Mouse (Mus musculus) intestine, embryonic 16.5 days (tissue): ENCODE results near the gene Pdcd4. TPM values are rescaled to one million over a fixed set of nuclear protein-coding genes. Genes with fewer than 3 reads are reported as not detected.
A peak's percentile ranks its signal among the peaks of the same experiment; 100 is the strongest.

Source experiments
- ATAC-seq: fragments of 200-750 bp; cut with Nextera tagmentation; 2 replicates; pipeline ENCODE4 v1.8.0; 2017; ENCODE audit warnings: moderate TSS enrichment, moderate library complexity
- H3K27ac ChIP-seq: fragments of 300-500 bp; sonication (generic); 2 replicates; pipeline ENCODE4 v1.5.1; 2014; ENCODE audit warnings: mild to moderate bottlenecking, low read length
- H3K27me3 ChIP-seq: fragments of 300-500 bp; sonication (generic); replicated peaks from 2 replicates; pipeline ENCODE4 v1.6.1; 2014; ENCODE audit warnings: low read length, control low read depth, mixed read lengths; ENCODE audit not compliant: control insufficient read depth, insufficient read depth
- H3K36me3 ChIP-seq: fragments of 300-500 bp; sonication (generic); 2 replicates; pipeline ENCODE4 v1.6.1; 2014; ENCODE audit warnings: low read length, control low read depth; ENCODE audit not compliant: control insufficient read depth, insufficient read depth
- H3K4me1 ChIP-seq: fragments of 300-500 bp; sonication (generic); 2 replicates; pipeline ENCODE4 v1.6.1; 2014; ENCODE audit warnings: low read length, control low read depth, mixed read lengths; ENCODE audit not compliant: control insufficient read depth, insufficient read depth
- H3K4me2 ChIP-seq: fragments of 300-500 bp; sonication (generic); 2 replicates; pipeline ENCODE4 v1.6.1; 2014; ENCODE audit warnings: low read depth, low read length, control low read depth
- H3K4me3 ChIP-seq: fragments of 300-500 bp; sonication (generic); 2 replicates; pipeline ENCODE4 v1.5.1; 2014; ENCODE audit warnings: mild to moderate bottlenecking, low read length
- H3K9ac ChIP-seq: fragments of 300-500 bp; sonication (generic); 2 replicates; pipeline ENCODE4 v1.6.1; 2014; ENCODE audit warnings: low read depth, low read length
- H3K9me3 ChIP-seq: fragments of 300-500 bp; sonication (generic); 2 replicates; pipeline ENCODE4 v1.6.1; 2016; ENCODE audit warnings: low read length, control low read depth; ENCODE audit not compliant: control insufficient read depth
- WGBS: fragments of 180-500 bp; shearing (Covaris S2); extraction: QIAGEN DNeasy Blood & Tissue Kit; methylation state at CpG from one replicate; pipeline ENCODE4 v1.1.7; 2014; 5-methylcytosine and 5-hydroxymethylcytosine counted together
- polyA plus RNA-seq: library from polyadenylated mRNA; unstranded; fragments of >200 nt; fragmentation: Nextera tagmentation; extraction: Ambion mirVana; gene quantifications from 2 replicates; pipeline ENCODE4 v1.2.1, GENCODE M21; 2015

Gene Pdcd4
- polyA plus RNA-seq, 1 experiment from 2014 or later, result 65.7 TPM

DNA sequence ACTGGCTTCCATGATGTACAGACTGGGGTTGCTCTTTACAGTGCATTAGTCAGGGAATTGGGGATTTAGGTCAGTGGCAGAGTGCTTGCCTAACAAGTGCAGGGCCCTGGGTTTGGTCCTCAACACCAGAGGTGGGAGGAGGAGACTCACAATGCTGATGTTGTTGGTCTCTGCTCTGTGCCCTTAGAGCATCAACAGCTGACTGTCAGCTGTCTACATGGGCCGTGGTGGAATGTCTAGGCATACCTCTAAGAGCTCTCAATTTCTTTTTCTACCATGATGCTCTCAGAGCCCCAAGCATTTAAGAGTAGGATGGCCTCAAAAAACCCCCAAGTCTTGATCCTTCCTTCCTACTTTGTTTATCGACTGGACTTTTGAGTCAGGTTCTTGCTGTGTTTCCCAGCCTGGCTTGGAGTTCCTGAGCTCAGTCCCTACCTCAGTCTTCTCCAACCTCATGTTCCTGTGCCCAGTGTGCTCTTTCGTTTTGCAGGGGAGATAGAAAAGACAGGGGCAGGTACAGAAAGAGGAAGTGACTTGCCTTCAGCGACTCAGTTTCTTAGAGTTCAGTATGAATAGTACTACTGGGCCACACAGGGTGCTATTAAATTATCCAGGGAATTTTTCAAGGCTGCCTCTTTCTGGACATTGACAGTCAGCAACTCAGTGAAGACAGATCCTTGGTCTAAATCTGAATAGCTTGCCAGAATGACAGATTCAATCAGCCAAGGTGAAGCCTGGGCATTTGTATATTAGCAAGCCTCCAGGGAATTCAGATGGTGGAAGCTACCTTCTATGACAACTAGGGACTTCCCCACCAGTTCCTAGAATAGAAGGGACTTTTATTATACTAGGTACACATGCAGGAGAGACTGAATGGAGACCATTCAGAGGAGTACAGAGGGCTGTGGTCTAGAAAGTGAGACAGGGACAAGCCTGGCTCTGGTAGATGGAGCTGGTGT lies 22.3 kb upstream of the Pdcd4 start:
- WGBS, result 77% methylated on average over 4 of the region's 4 CpGs
- Histone ChIP-seq H3K27me3 (no peaks in the 10 kb centered on the region), H3K36me3 (no peaks in the 10 kb centered on the region), H3K27ac (no peak overlapping the region), H3K4me1 (peaks cover 12% of the 10 kb centered on the region), H3K9me3 (no peaks in the 10 kb centered on the region), H3K4me3 (no peak overlapping the region), H3K4me2 (no peak overlapping the region), H3K9ac (no peak overlapping the region)
- no peak for ATAC-seq

GRCm38 (mm10) chr19:53870568-53870967 lies 21.5 kb upstream of the Pdcd4 start:
- WGBS, result 71% methylated on average over 2 of the region's 2 CpGs
- H3K9me3 ChIP-seq, result no peaks in the 10 kb centered on the region
- no peaks in the 10 kb centered on the region for H3K36me3 ChIP-seq
- H3K4me2 ChIP-seq, result no peak overlapping the region
- ATAC-seq, result no peak
- no peaks in the 10 kb centered on the region for H3K27me3 ChIP-seq
- no peak overlapping the region for H3K27ac ChIP-seq
- H3K4me3 ChIP-seq, result no peak overlapping the region
- peaks cover 12% of the 10 kb centered on the region for H3K4me1 ChIP-seq
- H3K9ac ChIP-seq, result 0 out of 2 replicates have a peak overlapping the region, but pooled peaks have one; percentile 17

DNA sequence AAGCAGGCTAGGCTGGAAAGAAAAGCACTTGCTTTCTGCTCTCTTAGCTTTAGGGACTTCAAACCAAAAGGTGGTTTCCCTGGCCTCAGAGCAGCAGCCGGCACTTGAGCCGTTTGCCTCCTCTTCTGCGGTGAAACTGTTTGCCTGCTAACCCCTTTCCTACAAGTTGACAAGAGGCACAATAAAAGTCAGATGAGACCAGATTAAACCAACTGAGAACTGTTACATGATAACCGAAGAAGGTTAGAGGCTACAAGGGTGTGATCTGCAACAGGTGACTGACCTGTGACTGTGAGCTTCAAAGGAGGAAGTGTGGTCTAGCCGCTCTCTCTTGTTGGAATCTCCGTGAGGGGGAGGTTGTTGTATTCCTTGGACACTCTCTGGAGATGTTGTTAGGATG lies 20.5 kb upstream of the Pdcd4 start:
- peak; percentile 35; the same call in 1 of the 2 replicates for ATAC-seq
- 66% methylated on average over 6 of the region's 6 CpGs for WGBS

DNA sequence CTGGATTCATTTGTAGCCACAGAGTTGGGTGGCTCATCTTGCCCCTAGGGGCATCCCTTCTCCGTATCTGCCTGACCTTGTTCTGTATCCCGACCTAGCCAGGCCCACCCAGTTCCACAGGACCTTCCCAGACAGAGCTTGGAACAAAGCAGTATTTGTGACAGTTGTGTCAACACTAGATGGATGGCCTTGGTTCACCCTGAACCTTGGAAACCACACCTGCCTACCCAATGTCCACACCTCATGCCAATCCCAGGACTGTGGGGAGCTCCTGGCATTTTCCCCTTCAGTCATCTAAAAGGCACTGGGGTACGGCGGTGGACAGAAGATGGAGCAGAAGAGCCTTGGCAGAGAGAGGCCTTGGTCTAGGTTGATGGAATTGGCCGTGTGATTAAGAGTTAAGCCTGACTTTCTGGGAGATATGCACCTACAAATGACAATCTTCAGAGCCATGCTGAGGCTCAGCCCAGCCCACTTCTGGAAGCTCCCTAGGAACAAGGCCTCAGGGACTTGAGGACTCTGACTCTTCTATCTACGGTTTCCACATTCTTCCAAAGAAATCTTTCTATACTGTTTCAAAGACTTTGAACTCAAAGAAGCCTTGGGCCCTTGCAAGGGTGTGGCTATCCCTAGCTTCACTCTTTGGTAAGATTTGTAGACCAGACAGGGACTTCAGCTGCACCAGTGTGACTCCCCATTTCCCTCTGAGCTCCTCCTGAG lies 18.9 kb upstream of the Pdcd4 start:
- Histone ChIP-seq H3K36me3 (no peaks in the 10 kb centered on the region), H3K4me3 (no peak overlapping the region), H3K4me1 (peaks cover 12% of the 10 kb centered on the region), H3K27ac (peak overlapping the region; percentile 81), H3K27me3 (no peaks in the 10 kb centered on the region), H3K9ac (no peak overlapping the region), H3K4me2 (no peak overlapping the region), H3K9me3 (no peaks in the 10 kb centered on the region)
- WGBS, result 67% methylated on average over 6 of the region's 6 CpGs
- ATAC-seq, result peak; percentile 74

More for the DNA sequence above, 20.5 kb upstream of the Pdcd4 start:
- H3K27ac ChIP-seq, result peak overlapping the region; percentile 38
- peak overlapping the region; percentile 17; the same call in 1 of the 2 replicates for H3K9ac ChIP-seq
- H3K4me2 ChIP-seq, result no peak overlapping the region
- no peaks in the 10 kb centered on the region for H3K36me3 ChIP-seq
- H3K27me3 ChIP-seq, result no peaks in the 10 kb centered on the region
- no peak overlapping the region for H3K4me3 ChIP-seq
- H3K4me1 ChIP-seq, result peaks cover 12% of the 10 kb centered on the region
- H3K9me3 ChIP-seq, result no peaks in the 10 kb centered on the region

DNA sequence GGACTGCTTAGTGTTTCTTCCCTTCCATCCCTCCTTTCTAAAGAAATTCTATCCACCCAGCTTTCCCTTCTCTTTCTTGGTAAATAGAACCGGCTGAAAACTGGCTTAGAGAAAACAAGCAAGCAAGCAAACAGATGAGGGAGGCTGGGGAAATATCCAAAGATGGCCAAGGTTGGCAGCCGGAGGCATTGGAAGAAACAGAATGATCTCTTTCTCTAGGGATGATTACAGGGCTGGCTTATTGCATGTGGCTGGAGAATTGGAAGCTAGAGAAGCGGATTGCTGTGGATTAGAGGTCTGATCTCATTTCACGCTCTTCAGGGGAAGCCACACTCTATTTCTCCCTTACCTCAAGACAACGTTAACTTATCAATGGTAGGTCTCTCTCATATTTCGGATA lies 16.8 kb upstream of the Pdcd4 start:
- no peak overlapping the region for H3K4me3 ChIP-seq
- H3K9me3 ChIP-seq, result no peaks in the 10 kb centered on the region
- H3K27ac ChIP-seq, result no peak overlapping the region
- H3K9ac ChIP-seq, result no peak overlapping the region
- 79% methylated on average over 6 of the region's 6 CpGs for WGBS
- no peak for ATAC-seq
- no peaks in the 10 kb centered on the region for H3K36me3 ChIP-seq
- H3K4me1 ChIP-seq, result peaks cover 12% of the 10 kb centered on the region
- H3K27me3 ChIP-seq, result no peaks in the 10 kb centered on the region
- H3K4me2 ChIP-seq, result no peak overlapping the region

GRCm38 (mm10) chr19:53877779-53878178 lies 14.3 kb upstream of the Pdcd4 start:
- no peak overlapping the region for H3K9ac ChIP-seq
- H3K4me1 ChIP-seq, result peaks cover 8% of the 10 kb centered on the region
- no peak overlapping the region for H3K27ac ChIP-seq
- H3K4me2 ChIP-seq, result no peak overlapping the region
- no peaks in the 10 kb centered on the region for H3K27me3 ChIP-seq
- 62% methylated on average over 1 of the region's 1 CpGs for WGBS
- no peak overlapping the region for H3K4me3 ChIP-seq
- H3K36me3 ChIP-seq, result no peaks in the 10 kb centered on the region
- ATAC-seq, result no peak
- H3K9me3 ChIP-seq, result no peaks in the 10 kb centered on the region

DNA sequence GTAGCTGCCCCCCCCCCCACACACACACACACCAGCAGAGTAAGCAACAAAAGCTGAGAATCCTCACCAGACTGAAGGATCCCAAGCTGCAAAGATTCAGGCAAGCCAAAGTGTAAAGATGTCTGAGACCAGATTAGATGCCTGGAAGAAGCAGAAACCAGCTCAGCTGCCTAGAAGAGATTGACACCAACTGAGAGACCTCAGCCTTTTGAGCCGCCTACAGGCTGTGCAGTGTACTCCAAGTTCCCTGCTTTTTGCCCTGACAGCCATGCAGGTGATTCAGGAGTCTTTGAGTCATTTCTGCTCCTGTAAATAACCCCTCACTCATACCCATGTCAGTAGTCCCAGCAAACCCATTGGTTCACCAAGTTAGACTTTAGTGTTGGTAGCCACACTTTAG lies 11.6 kb upstream of the Pdcd4 start:
- 87% methylated on average over 1 of the region's 1 CpGs for WGBS
- no peaks in the 10 kb centered on the region for H3K36me3 ChIP-seq
- H3K27ac ChIP-seq, result no peak overlapping the region
- no peak overlapping the region for H3K9ac ChIP-seq
- H3K4me3 ChIP-seq, result no peak overlapping the region
- H3K27me3 ChIP-seq, result no peaks in the 10 kb centered on the region
- H3K9me3 ChIP-seq, result no peaks in the 10 kb centered on the region
- no peak overlapping the region for H3K4me2 ChIP-seq
- no peak for ATAC-seq
- H3K4me1 ChIP-seq, result no peaks in the 10 kb centered on the region

GRCm38 (mm10) chr19:53881786-53882185 lies 10.2 kb upstream of the Pdcd4 start:
- WGBS, result 68% methylated on average over 5 of the region's 5 CpGs
- Histone ChIP-seq H3K9me3 (no peaks in the 10 kb centered on the region), H3K9ac (no peak overlapping the region), H3K4me1 (no peaks in the 10 kb centered on the region), H3K4me3 (no peak overlapping the region), H3K4me2 (no peak overlapping the region), H3K27ac (no peak overlapping the region), H3K36me3 (no peaks in the 10 kb centered on the region), H3K27me3 (no peaks in the 10 kb centered on the region)
- ATAC-seq, result no peak

DNA sequence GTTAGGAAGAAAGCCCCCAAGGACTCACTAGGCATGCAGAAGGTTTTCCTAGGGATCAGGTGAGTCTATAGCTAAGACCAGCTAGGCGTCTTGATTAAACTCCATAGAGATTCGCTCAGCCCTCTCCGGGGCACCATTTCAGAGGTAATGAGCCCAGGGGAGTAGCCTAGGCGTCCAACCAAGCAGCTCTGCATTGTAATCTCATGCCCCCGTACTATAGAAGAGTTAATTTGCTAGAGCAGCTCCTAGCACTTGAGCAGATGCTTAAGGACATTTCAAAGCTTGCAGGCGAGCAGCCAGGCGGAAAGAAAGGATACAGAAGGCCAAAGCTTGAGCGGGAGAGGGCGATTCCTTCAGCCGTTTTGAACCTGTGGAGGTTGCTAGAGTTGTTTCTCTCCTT lies 6.6 kb upstream of the Pdcd4 start:
- H3K27ac ChIP-seq, result no peak overlapping the region
- H3K4me1 ChIP-seq, result peaks cover 7% of the 10 kb centered on the region; the same call in 1 of the 2 replicates
- no peak overlapping the region for H3K4me3 ChIP-seq
- no peaks in the 10 kb centered on the region for H3K9me3 ChIP-seq
- no peaks in the 10 kb centered on the region for H3K36me3 ChIP-seq
- no peaks in the 10 kb centered on the region for H3K27me3 ChIP-seq
- no peak overlapping the region for H3K9ac ChIP-seq
- no peak overlapping the region for H3K4me2 ChIP-seq
- no peak for ATAC-seq
- WGBS, result 72% methylated on average over 10 of the region's 10 CpGs
